Mouse (Mus musculus): ENCODE data around the gene Arpc4. TPM values are rescaled to one million over a fixed set of nuclear protein-coding genes. Genes with fewer than 3 reads are reported as not detected.

Gene Arpc4
- polyA plus RNA-seq, 1 experiment from 2014 or later, result 392 TPM

DNA sequence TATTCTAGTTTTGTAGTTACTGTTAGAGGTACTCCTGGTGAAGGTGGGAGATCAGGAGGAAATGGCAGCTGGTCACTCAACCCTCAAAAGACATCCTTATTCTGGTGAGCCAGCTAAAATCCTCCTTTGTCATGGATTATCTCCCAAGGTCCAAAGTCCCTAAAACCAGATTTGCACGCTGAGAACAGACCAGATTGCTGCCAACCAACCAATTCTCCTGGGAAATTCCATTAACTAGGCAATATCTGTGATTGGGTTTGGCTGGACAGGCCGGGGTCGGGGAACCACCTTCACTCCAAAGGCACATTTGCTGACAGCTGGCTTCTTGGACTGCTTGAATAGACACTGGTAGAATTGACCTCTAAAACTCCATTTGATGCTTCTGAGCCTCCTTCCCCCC lies 12.8 kb downstream of the Arpc4 start:
- H3K36me3 ChIP-seq, result peaks cover 65% of the 10 kb centered on the region
- H3K27me3 ChIP-seq, result peaks cover 3% of the 10 kb centered on the region; the same call in 1 of the 2 replicates
- no peak overlapping the region for H3K4me2 ChIP-seq
- WGBS, result 91% methylated on average over 3 of the region's 3 CpGs
- H3K9ac ChIP-seq, result no peak overlapping the region
- no peak overlapping the region for H3K27ac ChIP-seq
- H3K9me3 ChIP-seq, result no peaks in the 10 kb centered on the region
- peaks cover 24% of the 10 kb centered on the region for H3K4me1 ChIP-seq
- no peak for ATAC-seq (ENCODE audit: insufficient number of reproducible peaks, low FRiP score, low TSS enrichment, low read depth)
- H3K4me3 ChIP-seq, result no peak overlapping the region

DNA sequence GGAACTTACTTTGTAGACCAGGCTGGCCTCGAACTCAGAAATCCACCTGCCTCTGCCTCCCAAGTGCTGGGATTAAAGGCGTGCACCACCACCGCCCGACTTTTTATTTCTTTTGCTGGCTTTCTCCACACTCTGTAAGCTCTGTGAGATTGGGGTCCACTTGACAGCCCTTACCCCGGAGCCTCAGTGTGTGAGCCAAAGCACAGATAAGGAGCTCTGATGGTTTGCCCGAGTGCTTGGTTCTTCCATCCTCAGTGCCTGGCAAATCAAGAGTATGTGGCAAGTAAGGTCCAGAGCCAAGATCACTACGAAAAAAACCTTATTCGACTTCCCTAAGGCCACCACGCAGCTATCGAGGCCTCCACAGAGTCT lies 14.1 kb downstream of the Arpc4 start:
- Histone ChIP-seq H3K4me1 (peaks cover 24% of the 10 kb centered on the region), H3K36me3 (peaks cover 54% of the 10 kb centered on the region), H3K9ac (peak overlapping the region; percentile 59), H3K4me3 (peak overlapping the region; percentile 47), H3K27ac (0 out of 2 replicates have a peak overlapping the region, but pooled peaks have one; percentile 24), H3K27me3 (peaks cover 3% of the 10 kb centered on the region; the same call in 1 of the 2 replicates), H3K9me3 (no peaks in the 10 kb centered on the region), H3K4me2 (peak overlapping the region; percentile 93)
- 28% methylated on average over 10 of the region's 10 CpGs for WGBS
- no peak for ATAC-seq (ENCODE audit: insufficient number of reproducible peaks, low FRiP score, low TSS enrichment, low read depth)

DNA sequence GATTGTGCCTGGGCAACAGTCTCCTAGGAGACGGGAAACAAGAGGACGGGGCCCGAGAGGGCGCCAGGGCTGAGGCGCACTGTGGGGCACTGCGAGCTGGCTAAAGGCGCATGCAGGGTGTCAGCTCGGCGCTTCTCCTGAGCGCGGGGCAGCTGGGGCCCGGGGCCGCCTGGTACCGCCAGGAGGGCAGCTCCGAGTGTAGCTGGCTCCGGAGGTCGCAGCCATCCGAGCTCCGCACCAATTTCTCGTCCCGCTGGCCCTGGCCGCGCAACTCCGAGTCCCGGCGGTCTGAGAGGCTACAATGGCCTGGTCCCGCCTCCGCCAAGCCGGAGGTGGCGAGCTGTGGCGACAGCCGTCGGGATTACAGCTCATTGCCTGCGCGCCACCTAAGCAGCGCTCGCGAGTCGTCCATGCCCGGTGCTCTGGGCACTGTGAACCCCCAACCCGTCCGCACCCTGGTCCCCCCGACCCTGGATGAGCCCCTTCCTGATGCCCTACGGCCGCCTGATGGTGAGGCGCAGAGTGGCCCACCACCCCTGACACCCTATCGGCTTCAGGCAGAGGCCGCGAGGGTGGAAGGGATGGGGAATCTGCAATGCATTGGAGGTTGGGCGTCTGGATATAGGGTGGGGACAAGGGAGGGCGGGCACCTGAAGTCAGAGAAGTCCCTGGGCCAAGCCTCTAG lies 14.6 kb downstream of the Arpc4 start:
- peaks cover 50% of the 10 kb centered on the region for H3K36me3 ChIP-seq
- peak overlapping the region; percentile 24; the same call in 1 of the 2 replicates for H3K27ac ChIP-seq
- H3K4me3 ChIP-seq, result peak overlapping the region; percentile 47
- H3K27me3 ChIP-seq, result peaks cover 3% of the 10 kb centered on the region; the same call in 1 of the 2 replicates
- H3K4me2 ChIP-seq, result peak overlapping the region; percentile 93
- H3K9ac ChIP-seq, result peak overlapping the region; percentile 59
- no peaks in the 10 kb centered on the region for H3K9me3 ChIP-seq
- ATAC-seq (ENCODE audit: insufficient number of reproducible peaks, low FRiP score, low TSS enrichment, low read depth), result peak; percentile 40
- 2% methylated on average over 51 of the region's 51 CpGs for WGBS
- H3K4me1 ChIP-seq, result peaks cover 24% of the 10 kb centered on the region

DNA sequence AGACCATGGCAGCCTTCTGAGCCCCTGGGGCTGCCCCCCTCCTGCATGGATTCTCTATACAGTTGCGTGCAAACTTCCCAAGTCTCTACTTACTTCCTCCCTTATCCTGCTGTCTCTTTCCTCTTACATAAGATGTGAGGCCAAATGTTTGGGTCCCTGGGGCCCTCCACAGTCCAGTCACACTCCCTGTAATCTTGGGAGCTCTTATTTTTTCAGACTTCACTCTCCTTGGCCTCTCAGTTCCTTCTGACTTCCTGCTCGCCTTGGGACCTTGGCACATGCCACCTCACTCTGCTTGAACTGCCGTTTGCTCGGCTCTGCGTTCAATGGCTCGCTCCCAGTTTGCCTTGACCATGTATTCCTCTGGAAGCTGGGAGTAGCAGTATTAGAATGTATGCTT lies 16.0 kb downstream of the Arpc4 start:
- peaks cover 24% of the 10 kb centered on the region for H3K4me1 ChIP-seq
- no peak overlapping the region for H3K4me2 ChIP-seq
- no peak for ATAC-seq (ENCODE audit: insufficient number of reproducible peaks, low FRiP score, low TSS enrichment, low read depth)
- no peak overlapping the region for H3K4me3 ChIP-seq
- peaks cover 3% of the 10 kb centered on the region; the same call in 1 of the 2 replicates for H3K27me3 ChIP-seq
- 88% methylated on average over 6 of the region's 6 CpGs for WGBS
- H3K9me3 ChIP-seq, result no peaks in the 10 kb centered on the region
- peaks cover 41% of the 10 kb centered on the region for H3K36me3 ChIP-seq
- no peak overlapping the region for H3K27ac ChIP-seq
- H3K9ac ChIP-seq, result no peak overlapping the region

DNA sequence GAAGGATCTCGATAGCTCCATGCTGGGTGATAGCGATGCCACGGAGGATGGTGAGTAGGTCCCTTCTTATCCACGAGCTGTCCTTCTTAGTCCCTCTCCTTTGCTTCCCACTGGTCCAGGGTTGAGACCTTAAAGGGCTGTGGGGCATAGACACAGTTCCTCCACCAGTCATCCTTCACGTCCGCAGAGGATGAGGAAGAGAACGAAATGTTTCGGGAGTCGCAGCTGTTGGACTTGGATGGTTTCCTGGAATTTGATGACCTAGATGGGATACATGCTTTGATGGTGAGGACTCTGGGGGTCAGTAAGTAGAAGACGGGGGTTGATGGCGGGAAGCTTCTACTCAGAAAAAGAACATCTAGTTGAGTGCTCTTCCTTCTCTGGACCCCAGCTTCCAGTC lies 16.9 kb downstream of the Arpc4 start:
- peaks cover 32% of the 10 kb centered on the region for H3K36me3 ChIP-seq
- 88% methylated on average over 11 of the region's 11 CpGs for WGBS
- no peak overlapping the region for H3K4me3 ChIP-seq
- H3K9me3 ChIP-seq, result no peaks in the 10 kb centered on the region
- no peak overlapping the region for H3K9ac ChIP-seq
- peaks cover 18% of the 10 kb centered on the region for H3K4me1 ChIP-seq
- H3K27me3 ChIP-seq, result peaks cover 3% of the 10 kb centered on the region; the same call in 1 of the 2 replicates
- ATAC-seq (ENCODE audit: insufficient number of reproducible peaks, low FRiP score, low TSS enrichment, low read depth), result no peak
- no peak overlapping the region for H3K27ac ChIP-seq
- H3K4me2 ChIP-seq, result no peak overlapping the region

DNA sequence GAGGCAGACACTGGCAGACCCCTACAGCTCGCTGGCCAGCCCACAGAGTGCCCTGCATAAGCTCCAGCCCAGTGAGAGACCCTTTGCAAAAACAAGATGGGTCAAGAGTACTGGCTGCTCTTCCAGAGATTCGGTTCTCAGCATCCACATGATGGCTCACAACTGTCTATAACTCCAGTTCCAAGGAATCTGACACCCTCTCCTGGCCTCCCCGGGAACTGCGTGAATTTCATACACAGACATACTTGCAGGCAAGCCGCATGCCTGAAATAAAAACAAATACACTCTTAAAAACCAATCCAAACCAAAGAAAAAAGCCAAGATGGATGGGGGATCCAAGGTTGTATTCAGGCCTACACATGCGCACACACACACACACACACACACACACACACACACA lies 17.6 kb downstream of the Arpc4 start:
- 93% methylated on average over 6 of the region's 6 CpGs for WGBS
- no peak for ATAC-seq (ENCODE audit: insufficient number of reproducible peaks, low FRiP score, low TSS enrichment, low read depth)
- H3K9ac ChIP-seq, result no peak overlapping the region
- no peak overlapping the region for H3K4me3 ChIP-seq
- no peaks in the 10 kb centered on the region for H3K9me3 ChIP-seq
- H3K27ac ChIP-seq, result no peak overlapping the region
- peaks cover 18% of the 10 kb centered on the region for H3K4me1 ChIP-seq
- peaks cover 3% of the 10 kb centered on the region; the same call in 1 of the 2 replicates for H3K27me3 ChIP-seq
- H3K4me2 ChIP-seq, result no peak overlapping the region
- H3K36me3 ChIP-seq, result peaks cover 25% of the 10 kb centered on the region

GRCm38 (mm10) chr6:113396270-113397030 lies 18.5 kb downstream of the Arpc4 start:
- no peaks in the 10 kb centered on the region for H3K9me3 ChIP-seq
- no peak overlapping the region for H3K27ac ChIP-seq
- WGBS, result 83% methylated on average over 10 of the region's 10 CpGs
- no peak overlapping the region for H3K4me2 ChIP-seq
- peaks cover 18% of the 10 kb centered on the region for H3K4me1 ChIP-seq
- H3K36me3 ChIP-seq, result peaks cover 22% of the 10 kb centered on the region
- no peak overlapping the region for H3K4me3 ChIP-seq
- H3K27me3 ChIP-seq, result no peaks in the 10 kb centered on the region
- H3K9ac ChIP-seq, result no peak overlapping the region
- ATAC-seq (ENCODE audit: insufficient number of reproducible peaks, low FRiP score, low TSS enrichment, low read depth), result no peak

GRCm38 (mm10) chr6:113402094-113402493 lies 24.2 kb downstream of the Arpc4 start:
- Histone ChIP-seq H3K9ac (no peak overlapping the region), H3K4me1 (no peaks in the 10 kb centered on the region), H3K4me3 (no peak overlapping the region), H3K27ac (no peak overlapping the region), H3K4me2 (no peak overlapping the region), H3K36me3 (peaks cover 16% of the 10 kb centered on the region), H3K9me3 (no peaks in the 10 kb centered on the region), H3K27me3 (no peaks in the 10 kb centered on the region)
- WGBS, result 91% methylated on average over 13 of the region's 13 CpGs
- ATAC-seq (ENCODE audit: insufficient number of reproducible peaks, low FRiP score, low TSS enrichment, low read depth), result no peak

DNA sequence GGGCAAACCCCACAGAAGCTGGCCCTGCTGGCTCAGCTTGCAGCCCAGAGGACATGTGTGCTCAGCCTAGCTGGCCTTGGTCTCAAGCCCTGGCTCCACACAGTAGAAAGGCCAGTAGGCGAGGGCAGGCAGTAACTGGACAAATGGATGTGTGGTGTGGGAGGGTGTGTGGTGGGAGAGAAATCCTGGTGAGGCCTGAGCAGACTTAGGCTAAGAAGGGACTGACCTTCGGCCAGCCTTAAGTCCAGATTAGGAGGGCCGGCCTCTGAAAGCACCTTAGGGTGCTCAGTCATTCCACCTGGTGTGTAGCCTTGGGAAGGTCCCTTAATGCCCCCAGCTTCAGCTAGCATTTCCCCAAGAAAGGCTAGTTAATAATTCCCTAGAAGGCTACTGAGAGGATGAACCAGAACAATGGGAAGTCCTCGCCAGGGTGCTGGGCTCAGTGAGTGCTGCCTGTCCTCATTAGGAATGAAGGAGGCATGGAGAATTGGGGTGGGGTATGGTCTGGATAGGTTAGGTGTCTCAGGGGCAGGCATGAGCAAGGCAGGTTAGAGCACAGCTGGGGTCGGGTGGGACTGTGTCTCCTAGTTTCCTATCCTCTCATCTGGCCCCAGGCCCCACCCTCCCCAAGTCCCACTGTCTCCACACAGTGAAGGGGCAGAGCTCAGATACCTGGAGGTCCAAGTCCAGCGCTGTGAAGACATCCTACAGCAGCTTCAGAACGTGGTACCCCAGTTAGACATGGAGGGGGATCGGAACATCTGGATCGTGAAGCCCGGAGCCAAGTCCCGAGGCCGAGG lies 26.9 kb downstream of the Arpc4 start:
- no peak for ATAC-seq (ENCODE audit: insufficient number of reproducible peaks, low FRiP score, low TSS enrichment, low read depth)
- Histone ChIP-seq H3K4me3 (no peak overlapping the region), H3K27me3 (no peaks in the 10 kb centered on the region), H3K9ac (no peak overlapping the region), H3K4me2 (no peak overlapping the region), H3K27ac (no peak overlapping the region), H3K36me3 (peaks cover 22% of the 10 kb centered on the region), H3K9me3 (no peaks in the 10 kb centered on the region), H3K4me1 (no peaks in the 10 kb centered on the region)
- 78% methylated on average over 12 of the region's 12 CpGs for WGBS

- ATAC-seq (ENCODE audit: insufficient number of reproducible peaks, low FRiP score, low TSS enrichment, low read depth), result no peak
- 84% methylated on average over 6 of the region's 6 CpGs for WGBS
- H3K27ac ChIP-seq, result no peak overlapping the region
These were observed 27.6 kb downstream of the Arpc4 start for GRCm38 (mm10) chr6:113405483-113405882.

DNA sequence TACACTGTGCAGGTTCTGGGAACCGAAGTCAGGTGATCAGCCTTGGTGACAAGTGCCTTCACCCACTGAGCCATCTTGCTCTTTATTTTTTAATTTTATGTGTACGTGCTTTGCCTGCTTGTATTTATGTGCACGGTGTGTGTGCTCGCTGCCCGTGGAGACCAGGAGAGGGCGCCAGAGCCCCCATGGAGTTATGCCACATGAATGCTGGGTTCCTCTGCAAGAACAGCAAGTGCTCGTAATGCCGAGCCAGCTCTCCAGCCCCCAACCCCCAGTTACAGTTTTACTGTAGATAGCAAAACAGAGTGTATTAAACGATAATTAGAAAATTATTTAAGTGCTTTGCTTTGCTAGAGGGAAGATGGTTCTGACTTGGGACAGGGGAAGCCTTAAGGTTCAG lies 28.8 kb downstream of the Arpc4 start:
- no peak overlapping the region for H3K9ac ChIP-seq
- no peaks in the 10 kb centered on the region for H3K27me3 ChIP-seq
- no peak for ATAC-seq (ENCODE audit: insufficient number of reproducible peaks, low FRiP score, low TSS enrichment, low read depth)
- WGBS, result 77% methylated on average over 9 of the region's 9 CpGs
- no peak overlapping the region for H3K27ac ChIP-seq
- H3K4me2 ChIP-seq, result no peak overlapping the region
- no peaks in the 10 kb centered on the region for H3K9me3 ChIP-seq
- no peak overlapping the region for H3K4me3 ChIP-seq
- H3K4me1 ChIP-seq, result no peaks in the 10 kb centered on the region
- H3K36me3 ChIP-seq, result peaks cover 19% of the 10 kb centered on the region

More at GRCm38 (mm10) chr6:113405483-113405882, 27.6 kb downstream of the Arpc4 start:
- Histone ChIP-seq H3K4me2 (no peak overlapping the region), H3K27me3 (no peaks in the 10 kb centered on the region), H3K9ac (no peak overlapping the region), H3K36me3 (peaks cover 22% of the 10 kb centered on the region), H3K9me3 (no peaks in the 10 kb centered on the region), H3K4me1 (no peaks in the 10 kb centered on the region), H3K4me3 (no peak overlapping the region)

Data from limb, embryonic 15.5 days (tissue).